Mouse (Mus musculus) cerebellum, adult 8-10 months (tissue): Measurements from ENCODE around the gene Olfr948.

ENCODE experiments used
- DNase-seq: peaks from one replicate; pipeline ENCODE4 v3.0.0; 2022

Gene Olfr948

DNA sequence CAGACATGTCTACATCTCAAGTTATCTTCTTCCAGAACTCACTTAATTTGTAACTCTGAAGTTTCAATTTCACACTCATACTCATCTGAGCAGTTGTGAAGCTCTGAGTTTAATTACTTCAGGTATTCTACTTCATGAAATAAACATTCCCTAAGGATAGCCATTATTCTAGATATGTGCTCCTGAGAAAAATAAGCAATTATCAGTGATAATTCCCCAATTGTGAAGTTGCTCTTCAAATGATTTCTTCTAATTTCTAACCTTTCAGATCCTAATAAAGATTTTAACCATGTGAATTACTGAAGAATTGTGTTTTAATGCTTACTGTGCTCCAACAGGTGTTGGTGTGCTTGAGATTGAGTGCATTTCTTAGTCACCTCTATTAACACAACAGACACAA lies at the start of gene Olfr948:
Gene Olfr948 (minus strand): TSS at position 101 of the 400 bp plus-strand sequence.
- DNase-seq: no peak

DNA sequence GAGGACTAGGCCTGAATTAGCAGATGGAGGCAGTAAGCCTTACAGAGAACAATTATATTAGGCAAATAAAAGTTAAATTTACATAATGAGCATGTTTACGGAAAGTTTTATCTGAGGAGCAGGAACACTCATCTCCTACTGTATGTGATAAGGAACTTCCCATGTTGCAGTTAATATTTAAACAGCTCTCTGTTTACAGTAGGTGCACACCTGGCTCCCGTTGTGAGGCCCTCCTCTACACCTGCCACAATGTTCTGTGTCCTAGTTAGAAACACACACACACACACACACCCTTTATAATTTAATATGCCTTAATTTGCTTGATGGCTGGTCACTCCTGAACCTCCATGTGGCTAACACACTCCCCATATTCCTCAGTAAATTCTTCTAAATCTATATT lies 38.7 kb downstream of the Olfr948 start:
- DNase-seq: no peak

DNA sequence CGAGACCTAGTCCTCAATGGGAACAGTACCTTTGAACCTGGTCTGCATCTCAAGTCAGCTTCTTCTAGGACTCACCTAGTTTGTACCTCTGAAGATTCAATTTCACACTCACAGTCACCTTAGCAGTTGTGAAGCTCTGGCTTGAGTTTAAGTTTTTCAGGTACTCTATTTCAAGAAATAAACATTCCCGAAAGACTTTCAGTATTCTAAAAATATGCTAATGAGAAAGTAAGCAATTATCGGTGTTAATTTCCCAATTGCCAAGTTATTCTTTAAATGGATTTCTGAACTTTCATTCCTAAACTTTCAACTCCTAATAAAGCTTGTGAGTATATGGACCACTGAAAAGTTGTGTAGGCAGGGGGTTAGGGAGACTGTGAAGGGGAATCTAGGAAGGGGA lies 49.1 kb downstream of the Olfr948 start, which contains the start of gene Olfr945:
Gene Olfr945 (minus strand): TSS at position 101 of the 400 bp plus-strand sequence.
- no peak for DNase-seq
